Mouse (Mus musculus) intestine, embryonic 14.5 days (tissue): ENCODE measurements around the gene Kel. TPM values are rescaled to one million over a fixed set of nuclear protein-coding genes. Genes with fewer than 3 reads are reported as not detected.

Source experiments
- ATAC-seq: fragments of 200-750 bp; cut with Nextera tagmentation; replicated peaks from 2 replicates; pipeline ENCODE4 v1.8.0; 2017; ENCODE audit warnings: low read depth, moderate number of reproducible peaks, moderate TSS enrichment, moderate library complexity; ENCODE audit not compliant: low FRiP score, low TSS enrichment
- DNase-seq: peaks from one replicate; pipeline ENCODE4 v3.0.0-alpha.2; 2018; ENCODE audit warnings: low spot score
- H3K27ac ChIP-seq: fragments of 300-500 bp; sonication (generic); 2 replicates; pipeline ENCODE4 v1.5.1; 2014; ENCODE audit warnings: low read depth, mild to moderate bottlenecking, control low read depth
- H3K27me3 ChIP-seq: fragments of 300-500 bp; sonication (generic); replicated peaks from 2 replicates; pipeline ENCODE4 v1.6.1; 2014; ENCODE audit warnings: low read length, control low read depth; ENCODE audit not compliant: control insufficient read depth, insufficient read depth
- H3K36me3 ChIP-seq: fragments of 300-500 bp; sonication (generic); 2 replicates; pipeline ENCODE4 v1.6.1; 2014; ENCODE audit warnings: low read length, control low read depth; ENCODE audit not compliant: control insufficient read depth, insufficient read depth
- H3K4me1 ChIP-seq: fragments of 300-500 bp; sonication (generic); replicated peaks from 2 replicates; pipeline ENCODE4 v1.6.1; 2014; ENCODE audit warnings: low read length, control low read depth, mixed read lengths; ENCODE audit not compliant: control insufficient read depth, insufficient read depth
- H3K4me2 ChIP-seq: fragments of 300-500 bp; sonication (generic); 2 replicates; pipeline ENCODE4 v1.6.1; 2014; ENCODE audit warnings: low read length
- H3K4me3 ChIP-seq: fragments of 300-500 bp; sonication (generic); 2 replicates; pipeline ENCODE4 v1.5.1; 2014; ENCODE audit warnings: low read depth, low read length, control low read depth, mixed read lengths
- H3K9ac ChIP-seq: fragments of 300-500 bp; sonication (generic); 2 replicates; pipeline ENCODE4 v1.6.1; 2014; ENCODE audit warnings: mild to moderate bottlenecking, low read length
- H3K9me3 ChIP-seq: fragments of 300-500 bp; sonication (generic); 2 replicates; pipeline ENCODE4 v1.6.1; 2016; ENCODE audit warnings: low read length, control low read depth; ENCODE audit not compliant: control insufficient read depth
- WGBS: fragments of 180-500 bp; shearing (Covaris S2); extraction: QIAGEN DNeasy Blood & Tissue Kit; methylation state at CpG from one replicate; pipeline ENCODE4 v1.1.7; 2014; 5-methylcytosine and 5-hydroxymethylcytosine counted together
- polyA plus RNA-seq: library from polyadenylated mRNA; unstranded; fragments of >200 nt; fragmentation: Nextera tagmentation; extraction: Ambion mirVana; gene quantifications from 2 replicates; pipeline ENCODE4 v1.2.1, GENCODE M21; 2014

Gene Kel
- polyA plus RNA-seq, 1 experiment from 2014 or later: 0.64 TPM

DNA sequence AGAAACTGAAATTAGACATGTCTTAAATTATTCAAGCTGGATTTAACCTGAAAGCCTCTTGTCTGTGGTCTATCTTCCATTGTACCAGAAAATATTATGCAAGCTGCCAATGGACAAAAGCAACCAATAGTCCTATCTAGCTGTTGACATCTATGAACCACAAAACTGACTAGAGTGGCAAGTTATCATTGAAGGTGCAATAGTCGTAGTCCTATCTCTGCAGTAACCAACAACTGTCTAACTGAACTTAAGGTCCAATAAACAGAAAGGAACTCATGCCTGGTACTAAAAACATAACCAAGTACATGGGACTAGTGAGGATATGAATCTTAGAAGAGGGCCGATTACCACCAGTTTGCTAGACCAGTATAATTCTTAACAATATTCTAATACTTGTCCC lies 27.6 kb downstream of the Kel start:
- no peaks in the 10 kb centered on the region for H3K9me3 ChIP-seq
- no peaks in the 10 kb centered on the region for H3K4me1 ChIP-seq
- H3K4me3 ChIP-seq: no peak overlapping the region
- no peaks in the 10 kb centered on the region for H3K27me3 ChIP-seq
- H3K9ac ChIP-seq: no peak overlapping the region
- 90% methylated on average over 2 of the region's 2 CpGs for WGBS
- no peak for ATAC-seq
- H3K27ac ChIP-seq: no peak overlapping the region
- H3K4me2 ChIP-seq: no peak overlapping the region
- no peak for DNase-seq
- H3K36me3 ChIP-seq: no peaks in the 10 kb centered on the region

GRCm38 (mm10) chr6:41662320-41662719 lies 41.8 kb downstream of the Kel start:
- Histone ChIP-seq H3K9ac (no peak overlapping the region), H3K4me1 (no peaks in the 10 kb centered on the region), H3K27me3 (no peaks in the 10 kb centered on the region), H3K4me2 (no peak overlapping the region), H3K36me3 (no peaks in the 10 kb centered on the region), H3K4me3 (no peak overlapping the region), H3K9me3 (no peaks in the 10 kb centered on the region), H3K27ac (no peak overlapping the region)
- DNase-seq (no peak), ATAC-seq (no peak)
- 31% methylated on average over 2 of the region's 2 CpGs for WGBS

DNA sequence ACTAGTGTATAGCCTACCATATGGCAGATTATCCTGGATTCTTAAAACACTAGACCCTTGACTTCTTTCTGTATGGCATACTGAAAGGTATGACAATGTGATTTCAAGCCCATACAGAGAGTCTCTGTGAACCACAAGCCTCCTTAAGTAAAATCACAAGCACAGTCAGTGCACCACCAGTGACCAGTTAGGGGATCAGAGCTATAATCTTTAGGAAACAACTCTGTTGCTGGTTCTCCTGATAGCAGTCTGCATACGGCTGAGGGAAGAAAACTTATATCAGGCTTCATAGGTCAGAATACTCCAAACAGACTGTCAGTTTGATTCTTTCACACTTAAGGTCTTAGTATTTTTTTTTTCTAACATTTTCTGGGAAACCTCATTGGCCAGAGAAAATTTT lies 45.7 kb downstream of the Kel start:
- no peaks in the 10 kb centered on the region for H3K4me1 ChIP-seq
- no peak for ATAC-seq
- DNase-seq: no peak
- H3K9ac ChIP-seq: no peak overlapping the region
- H3K4me3 ChIP-seq: no peak overlapping the region
- no peak overlapping the region for H3K4me2 ChIP-seq
- H3K27ac ChIP-seq: no peak overlapping the region
- WGBS: 59% methylated on average over 1 of the region's 1 CpGs
- no peaks in the 10 kb centered on the region for H3K36me3 ChIP-seq
- no peaks in the 10 kb centered on the region for H3K9me3 ChIP-seq
- H3K27me3 ChIP-seq: no peaks in the 10 kb centered on the region

- Histone ChIP-seq H3K27ac (no peak overlapping the region), H3K9me3 (no peaks in the 10 kb centered on the region), H3K4me2 (no peak overlapping the region), H3K27me3 (no peaks in the 10 kb centered on the region), H3K4me1 (no peaks in the 10 kb centered on the region), H3K4me3 (no peak overlapping the region), H3K36me3 (no peaks in the 10 kb centered on the region), H3K9ac (no peak overlapping the region)
- 82% methylated on average over 8 of the region's 8 CpGs for WGBS
- DNase-seq (no peak), ATAC-seq (no peak)
Measured at GRCm38 (mm10) chr6:41654648-41655047, 49.5 kb downstream of the Kel start.

GRCm38 (mm10) chr6:41653173-41653572 lies 51.0 kb downstream of the Kel start:
- no peaks in the 10 kb centered on the region for H3K27me3 ChIP-seq
- H3K4me1 ChIP-seq: no peaks in the 10 kb centered on the region
- no peak for ATAC-seq
- no peak for DNase-seq
- H3K4me2 ChIP-seq: no peak overlapping the region
- H3K4me3 ChIP-seq: no peak overlapping the region
- H3K36me3 ChIP-seq: no peaks in the 10 kb centered on the region
- 94% methylated on average over 5 of the region's 5 CpGs for WGBS
- no peak overlapping the region for H3K27ac ChIP-seq
- no peak overlapping the region for H3K9ac ChIP-seq
- no peaks in the 10 kb centered on the region for H3K9me3 ChIP-seq

DNA sequence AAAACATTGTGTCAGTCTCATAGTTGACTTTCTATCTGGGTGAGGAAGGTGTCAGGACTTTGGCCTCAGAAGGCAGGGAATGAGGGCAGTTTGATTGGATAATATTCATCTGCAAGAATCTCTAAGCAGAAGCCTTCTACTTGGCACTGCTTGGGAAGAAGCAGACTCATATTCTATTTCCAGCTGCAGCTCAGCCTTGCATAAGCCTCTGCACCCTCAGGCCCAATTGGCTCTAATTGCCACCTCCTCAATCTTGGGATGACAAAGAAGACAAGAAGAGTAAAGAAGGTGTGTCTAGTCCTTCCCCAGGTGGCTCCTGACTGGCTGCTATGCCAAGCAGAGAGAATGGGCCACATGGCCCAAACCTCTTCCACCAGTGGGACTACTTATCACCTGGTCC lies 57.5 kb downstream of the Kel start:
- no peak overlapping the region for H3K4me3 ChIP-seq

DNA sequence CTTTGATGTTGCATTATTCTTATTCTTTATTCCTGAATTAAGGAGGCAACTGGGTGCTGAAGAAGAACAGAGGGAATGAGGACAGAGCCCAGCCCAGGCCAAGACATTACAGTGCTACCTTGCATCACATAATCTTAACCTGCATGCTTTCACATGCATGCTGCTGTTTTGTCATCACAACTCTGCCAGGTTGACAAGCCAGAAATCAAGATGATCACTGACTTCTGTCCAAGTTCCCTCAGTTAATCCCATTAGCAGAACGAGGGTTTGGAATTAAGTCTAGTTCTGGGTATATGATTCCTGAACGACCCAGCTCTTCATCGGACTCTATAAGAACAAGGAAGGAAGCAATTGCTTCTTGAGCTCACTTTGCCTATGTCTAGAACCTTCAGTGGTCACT lies 57.9 kb downstream of the Kel start:
- no peaks in the 10 kb centered on the region for H3K36me3 ChIP-seq
- no peak overlapping the region for H3K4me2 ChIP-seq
- no peak overlapping the region for H3K9ac ChIP-seq
- no peak overlapping the region for H3K4me3 ChIP-seq
- H3K27me3 ChIP-seq: no peaks in the 10 kb centered on the region
- H3K27ac ChIP-seq: no peak overlapping the region
- 85% methylated on average over 3 of the region's 3 CpGs for WGBS
- no peaks in the 10 kb centered on the region for H3K9me3 ChIP-seq
- H3K4me1 ChIP-seq: no peaks in the 10 kb centered on the region
- no peak for DNase-seq
- ATAC-seq: no peak

More for the DNA sequence above, 57.5 kb downstream of the Kel start:
- Histone ChIP-seq H3K9me3 (no peaks in the 10 kb centered on the region), H3K4me2 (no peak overlapping the region), H3K9ac (no peak overlapping the region), H3K27me3 (no peaks in the 10 kb centered on the region), H3K36me3 (no peaks in the 10 kb centered on the region), H3K27ac (no peak overlapping the region), H3K4me1 (no peaks in the 10 kb centered on the region)
- DNase-seq: no peak
- ATAC-seq: no peak

DNA sequence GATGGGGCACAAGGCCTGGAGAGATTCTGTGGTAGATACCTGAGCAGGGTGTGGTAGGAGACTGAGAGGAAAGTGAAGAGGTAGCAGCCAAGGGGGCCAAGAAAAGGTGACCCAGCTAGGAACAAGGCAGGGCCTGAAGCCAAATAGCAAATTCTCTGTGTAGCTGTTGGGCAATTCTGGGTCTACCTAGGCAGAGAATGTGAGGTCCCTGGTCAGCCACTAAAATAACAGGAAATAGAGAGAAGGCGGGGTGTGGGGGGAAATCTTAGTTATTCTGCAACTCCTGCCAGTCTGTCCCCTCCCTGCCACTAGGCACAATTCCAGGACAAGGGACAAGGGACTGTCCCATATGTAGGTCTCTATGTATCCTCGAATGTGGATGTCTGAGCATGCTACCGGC lies 60.9 kb downstream of the Kel start:
- Histone ChIP-seq H3K9me3 (no peaks in the 10 kb centered on the region), H3K36me3 (no peaks in the 10 kb centered on the region), H3K4me1 (no peaks in the 10 kb centered on the region), H3K27ac (no peak overlapping the region), H3K4me3 (no peak overlapping the region), H3K27me3 (no peaks in the 10 kb centered on the region), H3K4me2 (no peak overlapping the region), H3K9ac (no peak overlapping the region)
- DNase-seq (no peak), ATAC-seq (no peak)
- WGBS: 91% methylated on average over 3 of the region's 3 CpGs

GRCm38 (mm10) chr6:41642765-41643164 lies 61.4 kb downstream of the Kel start:
- Histone ChIP-seq H3K9me3 (no peaks in the 10 kb centered on the region), H3K27ac (no peak overlapping the region), H3K9ac (no peak overlapping the region), H3K4me1 (no peaks in the 10 kb centered on the region), H3K4me2 (no peak overlapping the region), H3K27me3 (no peaks in the 10 kb centered on the region), H3K36me3 (no peaks in the 10 kb centered on the region), H3K4me3 (no peak overlapping the region)
- DNase-seq (no peak), ATAC-seq (no peak)
- WGBS: 66% methylated on average over 4 of the region's 4 CpGs
